Mouse (Mus musculus): Measurements from ENCODE around the gene Dock3.

DNA sequence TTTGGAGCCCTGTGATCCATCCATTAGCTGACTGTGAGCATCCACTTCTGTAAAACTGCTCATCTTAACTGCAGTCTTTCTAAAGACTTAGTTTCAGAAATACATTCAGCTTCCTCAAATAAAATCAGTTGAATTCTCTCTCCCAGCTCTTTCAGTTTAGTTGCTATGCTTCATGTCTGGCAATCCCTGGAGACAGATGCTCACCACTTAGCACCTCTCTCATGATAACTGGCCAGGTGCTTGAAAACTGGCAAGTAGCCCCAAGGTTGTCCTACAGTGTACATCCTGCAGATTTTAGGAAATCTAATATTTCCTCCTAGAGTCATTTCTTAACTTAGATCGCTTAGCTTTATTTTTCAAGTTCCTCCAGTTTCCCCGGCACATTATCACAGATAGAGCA lies 193.8 kb downstream of the Dock3 start:
- TF ChIP-seq CTCF (IDR thresholded peaks at IDR 0.05; ENCODE audit: borderline replicate concordance, extremely low read depth, insufficient read depth, insufficient read length) = no peak
- TF ChIP-seq POLR2A (IDR thresholded peaks at IDR 0.05; ENCODE audit: borderline replicate concordance, extremely low read depth, insufficient read depth, insufficient read length, poor library complexity, severe bottlenecking) = no peak

Data from brain, embryonic 14.5 days (tissue).